Mouse (Mus musculus) heart, embryonic 13.5 days (tissue): Measurements from ENCODE around the gene Cdc37. TPM values are rescaled to one million over a fixed set of nuclear protein-coding genes. Genes with fewer than 3 reads are reported as not detected.
A peak's percentile ranks its signal among the peaks of the same experiment; 100 is the strongest.

Experiments
- ATAC-seq: fragments of 200-750 bp; cut with Nextera tagmentation; 2 replicates; pipeline ENCODE4 v1.8.0; 2017; ENCODE audit warnings: moderate TSS enrichment; ENCODE audit not compliant: insufficient number of reproducible peaks, low FRiP score, low TSS enrichment; ENCODE audit errors: extremely low read depth
- H3K27ac ChIP-seq: fragments of 300-500 bp; sonication (generic); replicated peaks from 2 replicates; pipeline ENCODE4 v1.5.1; 2015; ENCODE audit warnings: moderate library complexity, mild to moderate bottlenecking, inconsistent platforms
- H3K27me3 ChIP-seq: fragments of 300-500 bp; sonication (generic); replicated peaks from 2 replicates; pipeline ENCODE4 v1.6.1; 2015; ENCODE audit warnings: mild to moderate bottlenecking, inconsistent platforms
- H3K36me3 ChIP-seq: fragments of 300-500 bp; sonication (generic); 2 replicates; pipeline ENCODE4 v1.6.1; 2015; ENCODE audit warnings: mild to moderate bottlenecking, inconsistent platforms
- H3K4me1 ChIP-seq: fragments of 300-500 bp; sonication (generic); 2 replicates; pipeline ENCODE4 v1.6.1; 2015; ENCODE audit warnings: inconsistent platforms
- H3K4me2 ChIP-seq: fragments of 300-500 bp; sonication (generic); 2 replicates; pipeline ENCODE4 v1.6.1; 2015; ENCODE audit warnings: inconsistent platforms, mild to moderate bottlenecking, moderate library complexity
- H3K4me3 ChIP-seq: fragments of 300-500 bp; sonication (generic); 2 replicates; pipeline ENCODE4 v1.5.1; 2015; ENCODE audit warnings: moderate library complexity, mild to moderate bottlenecking, inconsistent platforms
- H3K9ac ChIP-seq: fragments of 300-500 bp; sonication (generic); 2 replicates; pipeline ENCODE4 v1.6.1; 2015; ENCODE audit warnings: inconsistent platforms, mild to moderate bottlenecking, moderate library complexity
- H3K9me3 ChIP-seq: fragments of 300-500 bp; sonication (generic); 2 replicates; pipeline ENCODE4 v1.6.1; 2016; ENCODE audit warnings: inconsistent platforms
- WGBS: fragments of 180-500 bp; shearing (Covaris S2); methylation state at CpG from one replicate; pipeline ENCODE4 v1.1.7; 2015; ENCODE audit warnings: mixed read lengths; 5-methylcytosine and 5-hydroxymethylcytosine counted together
- polyA plus RNA-seq: library from polyadenylated mRNA; unstranded; fragments of >200 nt; fragmentation: Nextera tagmentation; extraction: Ambion mirVana; gene quantifications from 2 replicates; pipeline ENCODE4 v1.2.1, GENCODE M21; 2015

The Cdc37 gene
- polyA plus RNA-seq, 1 experiment from 2014 or later: 222 TPM

GRCm38 (mm10) chr9:21090972-21091706 lies 58.6 kb downstream of the Cdc37 start:
- Histone ChIP-seq H3K27me3 (no peaks in the 10 kb centered on the region), H3K9me3 (no peaks in the 10 kb centered on the region), H3K9ac (peak overlapping the region; percentile 93), H3K36me3 (peaks cover 44% of the 10 kb centered on the region), H3K27ac (peak overlapping the region; percentile 94), H3K4me1 (peaks cover 30% of the 10 kb centered on the region), H3K4me3 (peak overlapping the region; percentile 80), H3K4me2 (peak overlapping the region; percentile 77)
- WGBS: 3% methylated on average over 24 of the region's 24 CpGs
- no peak for ATAC-seq

- Histone ChIP-seq H3K9me3 (no peaks in the 10 kb centered on the region), H3K36me3 (peaks cover 50% of the 10 kb centered on the region), H3K4me2 (peak overlapping the region; percentile 77), H3K27me3 (no peaks in the 10 kb centered on the region), H3K27ac (no peak overlapping the region), H3K9ac (peak overlapping the region; percentile 93), H3K4me3 (peak overlapping the region; percentile 80), H3K4me1 (peaks cover 30% of the 10 kb centered on the region)
- no peak for ATAC-seq
- 89% methylated on average over 1 of the region's 1 CpGs for WGBS
Observed at GRCm38 (mm10) chr9:21090537-21090936, 59.2 kb downstream of the Cdc37 start.

GRCm38 (mm10) chr9:21083324-21083723 lies 66.5 kb downstream of the Cdc37 start:
- no peak overlapping the region for H3K27ac ChIP-seq
- no peaks in the 10 kb centered on the region for H3K27me3 ChIP-seq
- ATAC-seq: no peak
- H3K9ac ChIP-seq: no peak overlapping the region
- H3K4me3 ChIP-seq: no peak overlapping the region
- no peaks in the 10 kb centered on the region for H3K9me3 ChIP-seq
- no peak overlapping the region for H3K4me2 ChIP-seq
- peaks cover 96% of the 10 kb centered on the region for H3K36me3 ChIP-seq
- no peaks in the 10 kb centered on the region for H3K4me1 ChIP-seq
- WGBS: 59% methylated on average over 3 of the region's 3 CpGs

Other genes starting within 250 kb of the Cdc37 start
- gene Dnmt1, start 190.1 kb downstream of the Cdc37 start, polyA plus RNA-seq: 58.7 and 59.8 TPM in 2 replicates
- gene S1pr2, start 173.2 kb downstream of the Cdc37 start, polyA plus RNA-seq: 19.4 and 21.9 TPM in 2 replicates
- 124 and 139 TPM in 2 replicates for gene Mrpl4, start 147.2 kb downstream of the Cdc37 start, polyA plus RNA-seq
- 11.6 and 11.9 TPM in 2 replicates for gene Icam1, start 134.0 kb downstream of the Cdc37 start, polyA plus RNA-seq
- gene Icam4, start 120.6 kb downstream of the Cdc37 start, polyA plus RNA-seq: 3.1 and 8.3 TPM in 2 replicates
- 0.04 and 0.05 TPM in 2 replicates for gene Icam5, start 117.9 kb downstream of the Cdc37 start, polyA plus RNA-seq
- gene Zglp1, start 82.9 kb downstream of the Cdc37 start, polyA plus RNA-seq: 0.51 and 0.87 TPM in 2 replicates
- gene Gm49373, start 76.9 kb downstream of the Cdc37 start, polyA plus RNA-seq: 0.36 and 0.55 TPM in 2 replicates
- 51.1 and 53.4 TPM in 2 replicates for gene Fdx1l, start 76.4 kb downstream of the Cdc37 start, polyA plus RNA-seq
- 1.6 and 1.7 TPM in 2 replicates for gene Gm38431, start 58.0 kb downstream of the Cdc37 start, polyA plus RNA-seq
- gene Raver1, start 58.0 kb downstream of the Cdc37 start, polyA plus RNA-seq: 45.2 and 47.3 TPM in 2 replicates
- gene Tyk2, start 18.7 kb downstream of the Cdc37 start, polyA plus RNA-seq: 13.7 and 14.0 TPM in 2 replicates
- gene Pde4a, start 15.7 kb upstream of the Cdc37 start, polyA plus RNA-seq: 9.5 and 11.3 TPM in 2 replicates
- gene Keap1, start 89.4 kb upstream of the Cdc37 start, polyA plus RNA-seq: 51.1 and 52.7 TPM in 2 replicates
- gene S1pr5, start 98.5 kb upstream of the Cdc37 start, polyA plus RNA-seq: 0.07 and 0.11 TPM in 2 replicates
- 41.6 and 51.4 TPM in 2 replicates for gene Atg4d, start 115.3 kb upstream of the Cdc37 start, polyA plus RNA-seq
- gene Kri1, start 138.0 kb upstream of the Cdc37 start, polyA plus RNA-seq: 12.7 and 13.2 TPM in 2 replicates
- 80.4 and 101 TPM in 2 replicates for gene Cdkn2d, start 141.4 kb upstream of the Cdc37 start, polyA plus RNA-seq
- gene Ap1m2, start 162.4 kb upstream of the Cdc37 start, polyA plus RNA-seq: 1.7 and 2.1 TPM in 2 replicates
- 56.9 and 60.3 TPM in 2 replicates for gene Slc44a2, start 170.7 kb upstream of the Cdc37 start, polyA plus RNA-seq
- gene Ilf3, start 217.9 kb upstream of the Cdc37 start, polyA plus RNA-seq: 115 and 120 TPM in 2 replicates